Mouse (Mus musculus) layer of hippocampus, postnatal 25 days (tissue): ENCODE data around the gene Ube2l3. TPM values are rescaled to one million over a fixed set of nuclear protein-coding genes. Genes with fewer than 3 reads are reported as not detected.
A peak's percentile ranks its signal among the peaks of the same experiment; 100 is the strongest.
"Not testable (repeated sequence)": the region's sequence is repeated elsewhere in the genome, so short reads cannot be mapped to it uniquely, and the experiment has no call there.

ENCODE experiments used
- DNase-seq, 2 experiments: peaks; one replicate each; pipeline ENCODE4 v3.0.0; 2022; ENCODE audit warnings: mixed read lengths in 2 of 2, low spot score in 1 of 2; ENCODE audit errors: extremely low spot score in 1 of 2
- total RNA-seq, 2 experiments: library from RNA; stranded (reverse); gene quantifications; 2 replicates each; pipeline ENCODE4 v1.2.3; 2021

Ube2l3 gene
- total RNA-seq = 100 to 1,000 TPM; 149 to 162 TPM

DNA sequence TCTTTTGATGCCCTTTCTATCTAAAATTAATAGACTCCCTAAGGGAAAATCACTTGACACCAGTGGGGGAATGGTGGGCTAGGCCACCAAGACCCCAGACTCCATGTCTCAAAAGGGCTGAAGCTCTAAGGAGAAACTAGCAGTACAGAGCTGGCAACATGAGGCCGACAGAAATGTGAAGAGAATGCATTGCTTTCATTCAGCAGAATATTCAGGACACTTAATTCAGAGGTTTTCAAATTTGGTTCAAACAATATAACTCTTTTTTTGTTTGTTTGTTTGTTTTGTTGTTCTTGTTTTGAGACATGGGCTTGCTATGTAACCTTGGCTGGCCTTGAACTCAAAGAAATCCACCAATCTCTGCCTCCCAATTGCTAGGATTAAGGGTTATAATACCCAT, at the start of gene Ube2l3:
TSS of gene Ube2l3 (minus strand) at position 101 of the 400 bp plus-strand sequence.
- no peak for DNase-seq

DNA sequence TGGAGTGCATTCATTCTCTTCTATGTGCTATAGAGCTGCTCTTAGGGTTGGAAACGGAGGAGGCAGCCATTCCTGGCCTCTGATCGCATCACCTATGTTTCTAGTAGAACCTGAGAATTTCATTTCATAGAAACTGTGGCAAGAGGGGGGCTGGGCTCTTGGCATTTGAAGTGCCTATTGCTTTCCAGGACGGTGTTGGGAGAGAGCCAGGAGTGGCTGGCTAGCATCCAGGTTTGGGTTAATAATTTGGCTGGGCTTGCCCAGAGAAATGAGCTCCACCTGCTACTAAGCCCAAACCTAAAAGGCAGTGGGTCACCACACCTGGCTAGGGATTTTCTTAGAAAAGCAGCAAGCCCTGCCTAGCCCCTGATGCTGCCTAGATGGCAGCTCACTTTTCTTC, 49.1 kb upstream of the Ube2l3 start:
- DNase-seq = peak in 1 of 2 experiments; percentile 62

GRCm38 (mm10) chr16:17249135-17249534, 46.7 kb upstream of the Ube2l3 start:
- DNase-seq = no peak

DNA sequence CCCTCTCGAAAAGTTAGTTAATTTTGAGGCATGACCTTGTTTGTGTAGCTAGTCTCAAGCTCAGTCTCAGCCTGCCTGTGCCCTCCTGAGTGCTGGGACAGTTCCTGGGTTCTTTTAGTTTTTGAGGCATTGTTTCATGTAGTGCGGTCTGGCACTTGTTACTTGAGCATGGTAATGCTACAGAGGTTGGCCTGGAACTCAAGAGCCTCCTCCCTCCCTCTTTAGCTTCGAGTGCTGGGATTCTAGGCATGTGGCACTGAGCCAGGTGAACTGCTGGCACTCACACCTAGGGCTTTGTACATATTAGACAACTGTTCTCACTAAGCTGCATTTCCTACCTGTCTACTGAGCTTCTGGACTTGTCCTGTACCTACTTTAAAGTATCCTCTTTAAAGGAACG, 45.3 kb upstream of the Ube2l3 start:
- DNase-seq = no peak

DNA sequence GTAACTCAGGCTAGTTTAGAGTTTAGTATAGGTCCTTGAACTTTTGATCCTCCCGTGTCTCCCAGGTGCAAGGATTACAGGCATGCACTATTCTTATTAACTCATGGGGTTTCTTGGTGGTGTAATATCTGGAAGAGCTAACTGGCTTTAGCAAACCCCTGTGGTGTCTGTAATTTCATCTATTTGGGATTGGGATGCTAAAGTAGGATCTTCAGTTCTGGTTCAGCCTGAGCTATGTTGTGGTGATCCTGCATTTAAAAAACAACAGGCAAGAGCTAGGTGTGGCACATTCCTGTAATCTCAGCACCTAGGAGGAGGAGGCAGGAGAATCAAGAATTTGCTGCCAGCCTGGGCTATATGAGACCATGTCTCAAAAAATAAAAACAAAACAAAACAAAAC, 42.5 kb upstream of the Ube2l3 start:
- DNase-seq = no peak

DNA sequence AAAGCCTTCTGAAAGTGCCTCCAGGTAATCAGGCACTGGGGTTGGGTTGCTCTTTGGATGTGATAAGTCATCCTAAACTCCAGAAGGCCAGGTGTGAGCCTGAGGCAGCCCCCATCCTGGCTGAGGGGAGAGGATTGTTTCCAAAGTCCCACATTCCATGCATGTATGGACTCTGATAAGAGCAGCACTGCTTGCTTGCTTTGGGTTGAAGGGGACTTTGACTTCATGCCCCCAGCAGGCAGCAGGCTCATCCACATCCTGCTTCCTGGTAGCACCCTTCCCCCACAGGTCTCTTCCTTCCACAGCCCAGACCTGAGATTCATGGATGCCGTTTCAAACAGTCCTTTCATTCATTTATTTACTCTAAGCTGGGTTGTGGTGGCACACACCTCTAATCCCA, 41.3 kb upstream of the Ube2l3 start:
- no peak for DNase-seq

GRCm38 (mm10) chr16:17239409-17239808, 37.0 kb upstream of the Ube2l3 start:
- DNase-seq = no peak

GRCm38 (mm10) chr16:17237634-17238033, 35.2 kb upstream of the Ube2l3 start:
- DNase-seq = no peak

DNA sequence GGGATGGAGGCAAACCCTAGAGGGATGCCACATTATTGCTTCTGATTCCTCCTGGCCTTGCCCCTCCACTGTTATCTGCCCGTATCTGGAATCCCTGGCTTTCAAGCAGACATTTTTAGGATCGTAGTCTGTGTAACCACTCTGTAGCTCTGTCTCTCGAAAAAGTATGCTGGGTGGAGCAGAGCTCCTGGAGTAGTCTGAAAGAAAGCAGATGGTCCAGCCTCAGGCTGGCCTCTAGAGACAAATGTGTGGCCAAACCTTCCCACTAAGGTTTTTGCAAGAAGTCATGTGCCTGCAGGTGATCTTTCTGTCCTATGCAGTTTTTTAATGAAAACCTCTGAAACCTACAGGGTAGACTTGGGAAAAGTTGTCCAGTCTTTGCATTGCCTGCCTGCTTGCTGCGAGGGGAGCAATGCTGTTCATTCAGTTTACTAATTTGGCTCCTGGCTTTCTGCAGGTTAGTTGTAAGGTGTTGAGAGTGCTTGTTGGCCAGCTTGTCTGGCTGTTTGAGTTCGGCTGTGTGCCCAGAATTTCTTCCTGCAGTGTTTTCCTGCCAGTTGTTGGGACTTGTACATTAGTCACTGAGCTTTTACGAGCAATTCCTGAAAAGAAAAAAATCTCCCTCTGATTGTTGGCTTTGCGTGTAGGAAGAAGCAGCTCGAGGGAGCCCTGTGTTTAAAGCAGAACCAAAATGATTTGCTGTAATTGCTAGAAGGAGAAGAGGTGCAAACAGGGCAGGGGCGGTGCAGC, 32.6 kb upstream of the Ube2l3 start:
- DNase-seq = no peak

GRCm38 (mm10) chr16:17234499-17234895, 32.0 kb upstream of the Ube2l3 start:
- DNase-seq = peak in 1 of 2 experiments; percentile 41

DNA sequence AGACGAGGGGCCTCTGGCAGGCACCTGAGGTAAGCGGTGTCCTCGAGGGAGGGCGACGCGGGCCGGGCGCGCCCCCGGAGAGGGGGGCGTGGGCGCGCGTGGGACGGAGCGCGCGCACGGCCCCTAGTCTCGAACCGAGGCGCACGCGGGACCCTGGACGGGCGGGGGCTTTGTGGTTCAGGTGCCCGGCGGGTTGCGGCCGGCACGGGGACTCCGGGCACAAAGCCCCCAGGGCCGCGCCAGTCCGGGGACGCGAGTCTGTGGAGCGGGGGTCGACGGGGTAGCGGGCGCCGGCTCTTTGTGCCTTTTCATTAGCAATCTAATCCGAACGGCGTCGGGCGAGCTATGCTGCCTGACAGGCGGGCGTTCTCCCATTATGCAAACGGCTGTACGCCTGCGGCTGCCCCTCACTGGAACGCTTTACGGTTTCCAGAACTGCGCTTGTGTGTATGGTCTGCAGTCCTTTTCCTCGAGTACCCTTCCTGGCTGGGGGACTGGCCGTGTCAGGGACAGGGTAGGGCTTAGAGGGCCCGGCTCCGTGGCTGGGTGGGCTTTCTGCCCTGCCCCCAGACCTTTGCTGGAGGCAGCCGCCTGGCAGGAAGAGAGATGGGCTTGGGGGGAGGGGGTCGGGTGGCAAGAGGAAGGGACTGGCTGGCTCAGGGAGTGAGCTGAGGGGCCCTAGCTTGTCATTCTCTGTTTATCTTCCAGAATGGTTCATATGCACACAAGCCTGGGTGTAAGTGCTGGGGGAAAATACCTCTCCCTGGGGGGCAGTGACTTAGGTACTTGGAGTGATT, 31.5 kb upstream of the Ube2l3 start:
- DNase-seq = peak; percentile 27 to 40

DNA sequence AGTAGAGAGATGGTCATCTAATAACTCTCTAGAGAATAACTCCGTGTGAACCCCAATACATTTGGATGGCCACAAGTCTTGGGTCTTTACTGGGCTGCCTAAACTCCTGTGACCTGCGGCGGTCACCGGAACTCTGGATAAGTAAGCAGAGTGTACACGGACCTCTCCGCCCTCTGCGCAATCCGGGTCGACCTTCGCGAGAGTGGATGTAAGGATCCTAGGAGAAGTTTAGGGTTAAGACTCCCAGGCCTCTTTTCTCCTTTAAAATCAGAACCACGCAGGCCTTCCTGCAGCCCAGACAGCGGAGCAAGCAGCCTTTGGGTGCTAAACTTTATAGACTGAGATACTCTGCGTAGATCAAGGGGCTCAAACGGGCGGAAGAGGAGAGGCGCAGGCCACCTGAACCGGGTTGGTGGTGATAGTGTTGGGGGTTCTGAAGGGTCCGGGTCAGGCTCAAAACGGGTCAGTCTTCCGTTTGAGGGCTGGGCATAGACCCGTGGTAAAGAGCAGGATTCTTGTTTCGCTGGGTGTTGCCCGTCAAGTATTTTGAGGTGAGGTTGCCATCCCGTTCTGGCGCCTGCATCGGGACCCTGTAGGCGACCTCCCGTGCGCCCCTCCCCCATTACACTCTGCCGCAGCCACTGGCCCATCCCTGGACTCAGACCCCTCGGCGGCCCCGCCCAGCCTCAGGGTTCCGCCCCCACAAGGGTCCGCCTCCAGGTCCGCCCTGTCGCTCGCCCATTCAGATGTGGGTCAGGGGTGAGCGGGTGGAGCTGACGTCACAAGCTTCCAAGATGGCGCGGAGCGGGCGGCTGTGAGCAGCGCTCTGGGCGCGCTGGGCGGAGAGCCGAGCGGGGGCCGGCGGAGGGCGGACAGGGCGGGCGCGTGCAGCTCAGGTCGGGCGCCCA, 30.6 kb upstream of the Ube2l3 start, which contains the start of gene Hic2:
TSS of gene Hic2 (plus strand) at position 779 of the 908 bp plus-strand sequence.
- DNase-seq = peak; percentile 75 to 87

DNA sequence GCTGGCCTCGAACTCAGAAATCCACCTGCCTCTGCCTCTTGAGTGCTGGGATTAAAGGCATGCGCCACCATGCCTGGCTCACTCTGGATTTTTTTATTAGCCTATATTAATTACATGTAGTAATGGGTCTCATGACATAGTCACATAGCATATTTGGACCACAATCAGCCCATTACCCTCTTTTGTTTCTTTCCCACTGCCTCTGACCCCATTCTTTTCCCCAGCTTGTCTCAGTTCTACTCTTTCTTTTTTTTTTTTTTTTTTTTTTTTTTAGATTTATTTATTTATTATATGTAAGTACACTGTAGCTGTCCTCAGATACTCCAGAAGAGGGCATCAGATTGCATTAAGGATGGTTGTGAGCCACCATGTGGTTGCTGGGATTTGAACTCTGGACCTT, 29.1 kb upstream of the Ube2l3 start:
- not testable (repeated sequence) for DNase-seq

- no peak for DNase-seq
These were observed 24.0 kb upstream of the Ube2l3 start for GRCm38 (mm10) chr16:17226496-17226895.

GRCm38 (mm10) chr16:17225584-17225983, 23.1 kb upstream of the Ube2l3 start:
- DNase-seq = no peak

DNA sequence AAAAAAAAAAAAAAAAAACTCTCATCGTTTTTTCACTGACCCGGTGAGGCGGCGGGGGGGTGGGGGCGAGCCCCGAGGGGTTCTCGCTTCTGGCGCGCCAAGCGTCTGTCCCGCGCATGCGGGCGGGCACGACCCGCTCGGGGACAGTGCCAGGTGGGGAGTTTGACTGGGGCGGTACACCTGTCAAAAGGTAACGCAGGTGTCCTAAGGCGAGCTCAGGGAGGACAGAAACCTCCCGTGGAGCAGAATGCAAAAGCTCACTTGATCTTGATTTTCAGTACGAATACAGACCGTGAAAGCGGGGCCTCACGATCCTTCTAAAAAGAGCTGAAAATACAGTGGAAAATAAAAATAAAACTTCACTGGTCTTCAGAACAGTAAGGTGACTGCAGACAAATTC, 19.7 kb upstream of the Ube2l3 start:
- peak; percentile 100 for DNase-seq

DNA sequence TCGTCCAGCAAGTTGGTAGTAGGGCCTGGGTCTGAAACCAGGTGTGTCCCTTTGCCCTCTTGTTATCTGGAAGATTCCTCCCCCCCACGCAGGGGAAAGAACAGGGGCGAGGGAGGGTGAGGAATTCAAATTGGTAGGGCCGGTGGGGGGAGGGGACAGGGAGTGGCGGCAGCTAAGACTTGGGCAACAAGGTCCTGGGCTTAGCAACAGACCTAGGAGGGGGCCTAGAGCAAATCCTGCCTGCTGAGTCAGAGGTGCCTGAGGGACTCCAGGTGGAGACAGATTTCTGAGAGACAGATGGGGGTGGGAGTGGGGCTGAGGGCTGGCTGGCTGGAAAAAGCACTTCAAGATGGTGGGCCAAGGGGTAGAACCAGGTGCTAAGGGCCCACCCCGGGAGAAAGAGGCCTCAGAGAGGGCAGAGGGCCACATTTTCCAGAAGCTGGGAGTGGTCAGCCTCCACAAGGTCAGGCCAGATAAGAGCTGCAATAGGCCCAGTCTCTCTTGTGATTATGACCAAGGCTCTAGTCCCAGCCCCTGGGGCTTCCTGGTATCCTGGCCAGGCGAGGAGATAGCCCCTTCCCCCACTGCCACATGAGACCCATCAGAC, 17.8 kb upstream of the Ube2l3 start:
- DNase-seq = no peak

GRCm38 (mm10) chr16:17216934-17217633, 14.6 kb upstream of the Ube2l3 start:
- no peak for DNase-seq

- peak; percentile 79 to 81 for DNase-seq
These were observed 7.8 kb upstream of the Ube2l3 start for GRCm38 (mm10) chr16:17209981-17210838.
